Mouse (Mus musculus): ENCODE results near the gene Acot2. TPM values are rescaled to one million over a fixed set of nuclear protein-coding genes. Genes with fewer than 3 reads are reported as not detected.
A peak's percentile ranks its signal among the peaks of the same experiment; 100 is the strongest.
"Not testable (repeated sequence)": the region's sequence is repeated elsewhere in the genome, so short reads cannot be mapped to it uniquely, and the experiment has no call there.

Gene Acot2
- polyA plus RNA-seq (2015; fragmentation: Nextera tagmentation; extraction: Ambion mirVana), result 40.9 and 45.5 TPM in 2 replicates

DNA sequence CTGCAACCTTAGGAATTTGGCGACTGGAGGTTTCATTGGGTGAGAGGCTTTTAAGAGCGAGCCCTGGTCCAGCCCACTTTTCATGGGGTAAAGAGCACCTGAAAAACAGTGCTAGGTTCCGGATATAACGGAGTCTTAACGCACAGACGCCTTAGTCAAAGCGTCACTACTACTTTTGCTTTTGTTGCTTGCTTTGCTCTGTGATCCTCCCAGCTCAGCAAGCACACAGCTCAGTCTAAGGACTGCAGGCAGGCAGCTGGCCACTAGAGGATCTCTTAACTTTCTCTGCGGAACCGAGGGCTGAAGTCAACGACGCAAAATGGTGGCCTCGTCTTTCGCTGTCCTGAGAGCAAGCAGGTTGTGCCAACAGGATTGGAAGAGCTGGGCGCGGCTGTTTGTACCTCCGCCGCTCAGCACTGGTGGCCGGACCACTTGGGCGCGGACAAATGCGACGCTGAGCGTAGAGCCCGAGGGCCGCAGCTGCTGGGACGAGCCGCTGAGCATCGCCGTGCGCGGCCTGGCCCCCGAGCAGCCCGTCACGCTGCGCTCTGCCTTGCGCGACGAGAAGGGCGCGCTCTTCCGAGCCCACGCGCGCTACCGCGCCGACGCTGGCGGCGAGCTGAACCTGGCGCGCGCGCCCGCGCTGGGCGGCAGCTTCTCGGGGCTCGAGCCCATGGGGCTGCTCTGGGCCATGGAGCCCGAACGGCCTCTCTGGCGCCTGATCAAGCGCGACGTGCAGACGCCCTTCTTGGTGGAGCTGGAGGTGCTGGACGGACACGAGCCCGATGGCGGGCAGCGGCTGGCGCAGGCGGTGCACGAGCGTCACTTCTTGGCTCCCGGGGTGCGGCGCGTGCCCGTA is at the start of gene Acot2:
Gene Acot2, plus strand, starts transcription at position 279 of the 859 bp plus-strand sequence.
- H3K9ac ChIP-seq (replicated peaks; ENCODE audit: low read length), result peak within 1 kb of the TSS; percentile 83
- H3K27me3 ChIP-seq (ENCODE audit: insufficient read depth, low read length), result no peaks in the 10 kb centered on the region
- peak within 1 kb of the TSS; percentile 57 for H3K4me2 ChIP-seq (replicated peaks; ENCODE audit: low read depth, low read length)
- no peaks in the 10 kb centered on the region for H3K9me3 ChIP-seq (ENCODE audit: low read length)
- peak within 1 kb of the TSS; percentile 59 for H3K4me3 ChIP-seq (ENCODE audit: low read length)
- WGBS, result under 1% methylated on average over 80 of the region's 80 CpGs
- H3K27ac ChIP-seq (ENCODE audit: low read length), result peak within 1 kb of the TSS; percentile 93
- peak; percentile 92 for ATAC-seq (ENCODE audit: low FRiP score, low TSS enrichment)
- 0 out of 2 replicates have a peak, but pooled peaks cover 3% of the 10 kb centered on the region for H3K36me3 ChIP-seq (ENCODE audit: insufficient read depth, low read length)
- peaks cover 13% of the 10 kb centered on the region; the same call in 1 of the 2 replicates for H3K4me1 ChIP-seq (ENCODE audit: insufficient read depth, low read length)

DNA sequence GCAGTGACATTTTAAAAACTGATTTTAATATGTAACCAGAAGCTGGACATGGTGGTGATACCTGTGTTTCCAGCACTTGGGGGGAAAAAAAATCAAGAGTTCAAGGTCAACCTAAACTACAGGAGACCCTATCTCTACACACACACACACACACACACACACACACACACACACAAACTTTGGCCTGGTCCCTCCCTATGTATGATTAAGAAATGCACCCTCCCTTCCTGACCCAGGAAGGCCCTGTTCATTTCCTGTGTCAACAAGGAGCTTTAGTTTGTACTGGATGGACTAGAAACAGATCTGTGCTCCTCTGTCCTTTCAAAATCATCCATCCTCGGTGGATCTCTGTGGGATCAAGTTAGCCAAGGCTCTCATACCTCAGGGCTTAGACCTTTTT is 49.1 kb upstream of the Acot2 start:
- 39% methylated on average over 1 of the region's 1 CpGs for WGBS

DNA sequence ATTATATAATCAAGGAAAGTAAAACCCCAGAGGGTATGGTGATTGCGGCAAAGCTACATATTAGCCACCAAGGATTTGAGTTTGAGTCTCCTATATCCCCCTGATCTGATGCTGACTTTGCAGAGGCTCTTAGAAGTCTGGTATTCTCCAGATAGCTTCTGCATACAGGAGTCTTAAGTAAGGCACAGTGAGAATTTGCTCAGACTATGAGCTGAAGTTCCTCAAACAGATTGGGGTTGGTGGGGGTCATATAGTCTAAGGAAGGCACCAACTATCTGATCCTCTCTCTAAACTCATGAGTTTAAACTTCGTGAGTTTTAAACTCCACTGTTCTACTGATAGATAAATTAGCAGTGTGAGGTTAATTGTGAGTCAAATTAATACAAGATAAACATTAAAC is 48.3 kb upstream of the Acot2 start:
- ATAC-seq (ENCODE audit: low FRiP score, low TSS enrichment), result no peak
- H3K36me3 ChIP-seq (ENCODE audit: insufficient read depth, low read length), result no peaks in the 10 kb centered on the region
- H3K4me1 ChIP-seq (ENCODE audit: insufficient read depth, low read length), result no peaks in the 10 kb centered on the region
- no peak overlapping the region for H3K4me2 ChIP-seq (replicated peaks; ENCODE audit: low read depth, low read length)
- H3K4me3 ChIP-seq (ENCODE audit: low read length), result no peak overlapping the region
- no peak overlapping the region for H3K9ac ChIP-seq (replicated peaks; ENCODE audit: low read length)
- no peak overlapping the region for H3K27ac ChIP-seq (ENCODE audit: low read length)
- H3K9me3 ChIP-seq (ENCODE audit: low read length), result peaks cover 2% of the 10 kb centered on the region; the same call in 1 of the 2 replicates
- 79% methylated on average over 2 of the region's 2 CpGs for WGBS
- H3K27me3 ChIP-seq (ENCODE audit: insufficient read depth, low read length), result no peaks in the 10 kb centered on the region

More for the DNA sequence above, 49.1 kb upstream of the Acot2 start:
- not testable (repeated sequence) for H3K27ac ChIP-seq (ENCODE audit: low read length); H3K9ac ChIP-seq (replicated peaks; ENCODE audit: low read length); H3K27me3 ChIP-seq (ENCODE audit: insufficient read depth, low read length); H3K36me3 ChIP-seq (ENCODE audit: insufficient read depth, low read length); ATAC-seq (ENCODE audit: low FRiP score, low TSS enrichment); H3K4me2 ChIP-seq (replicated peaks; ENCODE audit: low read depth, low read length); H3K4me3 ChIP-seq (ENCODE audit: low read length); H3K4me1 ChIP-seq (ENCODE audit: insufficient read depth, low read length); H3K9me3 ChIP-seq (ENCODE audit: low read length)

DNA sequence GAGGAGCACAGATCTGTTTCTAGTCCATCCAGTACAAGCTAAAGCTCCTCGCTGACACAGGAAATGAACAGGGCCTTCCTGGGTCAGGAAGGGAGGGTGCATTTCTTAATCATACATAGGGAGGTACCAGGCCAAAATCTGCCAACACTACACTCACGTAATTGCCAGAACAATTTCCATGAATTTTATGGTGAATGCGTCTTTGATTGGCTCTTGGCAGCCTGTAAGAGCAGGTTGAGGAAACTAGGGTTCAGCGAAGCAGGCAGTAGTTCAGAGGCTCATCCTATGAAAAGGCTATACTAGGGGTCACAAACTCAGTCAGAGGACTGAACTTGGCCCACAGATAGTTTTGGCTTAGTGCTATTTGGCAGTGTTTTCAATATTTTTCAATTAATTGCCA is 47.6 kb upstream of the Acot2 start:
- no peaks in the 10 kb centered on the region for H3K36me3 ChIP-seq (ENCODE audit: insufficient read depth, low read length)
- H3K27ac ChIP-seq (ENCODE audit: low read length), result no peak overlapping the region
- ATAC-seq (ENCODE audit: low FRiP score, low TSS enrichment), result no peak
- H3K4me2 ChIP-seq (replicated peaks; ENCODE audit: low read depth, low read length), result no peak overlapping the region
- WGBS, result 60% methylated on average over 4 of the region's 4 CpGs
- H3K9ac ChIP-seq (replicated peaks; ENCODE audit: low read length), result no peak overlapping the region
- H3K4me1 ChIP-seq (ENCODE audit: insufficient read depth, low read length), result no peaks in the 10 kb centered on the region
- H3K4me3 ChIP-seq (ENCODE audit: low read length), result no peak overlapping the region
- no peaks in the 10 kb centered on the region for H3K9me3 ChIP-seq (ENCODE audit: low read length)
- no peaks in the 10 kb centered on the region for H3K27me3 ChIP-seq (ENCODE audit: insufficient read depth, low read length)

DNA sequence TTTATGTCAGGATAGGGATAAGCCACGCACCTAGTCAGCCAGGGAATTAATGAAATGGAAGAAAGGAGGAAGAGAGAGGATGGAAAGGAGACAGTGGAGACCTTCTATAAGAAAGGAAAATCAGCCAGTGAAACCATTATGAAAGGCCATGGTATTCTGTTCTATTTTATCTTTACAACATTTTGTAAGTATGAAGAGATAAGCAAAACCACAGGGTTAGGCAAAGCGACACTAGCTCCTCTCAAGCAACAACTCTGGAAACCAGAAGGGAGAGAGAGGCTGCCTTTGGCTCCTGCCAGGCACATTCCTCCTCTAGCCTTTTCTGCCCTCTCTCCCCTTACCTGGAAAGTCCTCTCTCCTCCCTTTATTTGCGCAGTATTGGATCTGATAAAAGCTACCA is 45.7 kb upstream of the Acot2 start:
- Histone ChIP-seq H3K9ac (replicated peaks; ENCODE audit: low read length) (no peak overlapping the region), H3K27ac (ENCODE audit: low read length) (no peak overlapping the region), H3K4me3 (ENCODE audit: low read length) (no peak overlapping the region), H3K27me3 (ENCODE audit: insufficient read depth, low read length) (no peaks in the 10 kb centered on the region), H3K9me3 (ENCODE audit: low read length) (no peaks in the 10 kb centered on the region), H3K4me2 (replicated peaks; ENCODE audit: low read depth, low read length) (no peak overlapping the region), H3K4me1 (ENCODE audit: insufficient read depth, low read length) (no peaks in the 10 kb centered on the region), H3K36me3 (ENCODE audit: insufficient read depth, low read length) (no peaks in the 10 kb centered on the region)
- 72% methylated on average over 3 of the region's 3 CpGs for WGBS
- ATAC-seq (ENCODE audit: low FRiP score, low TSS enrichment), result no peak

DNA sequence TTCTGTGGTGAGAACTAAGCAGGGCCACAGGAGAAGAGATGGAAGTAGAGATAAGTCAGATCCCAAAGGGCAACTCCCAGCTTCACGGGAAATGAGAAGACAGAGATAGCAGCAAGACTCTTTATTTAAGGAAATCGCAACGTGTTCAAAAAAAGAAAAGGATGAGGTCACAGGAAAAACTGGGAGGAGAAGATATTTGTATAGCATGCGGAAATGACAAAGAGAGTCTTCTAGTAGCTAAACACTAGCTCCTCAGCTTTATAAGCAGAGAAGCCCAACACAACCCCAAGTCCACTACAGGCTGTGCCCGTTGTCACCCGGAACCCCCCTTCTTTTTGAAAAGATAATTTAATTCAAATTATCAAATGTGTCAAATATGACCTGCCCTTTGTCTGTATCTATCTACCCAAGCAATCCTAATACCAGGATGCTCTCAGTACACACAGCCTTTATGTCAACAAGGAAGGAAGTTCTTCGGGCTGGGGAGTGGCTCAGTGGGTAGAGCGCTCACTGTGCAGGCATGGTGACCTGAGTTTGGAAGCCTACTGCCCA is 40.3 kb upstream of the Acot2 start:
- WGBS, result 75% methylated on average over 8 of the region's 8 CpGs
- Histone ChIP-seq H3K4me3 (ENCODE audit: low read length) (no peak overlapping the region), H3K27ac (ENCODE audit: low read length) (peak overlapping the region; percentile 43; the same call in 1 of the 2 replicates), H3K9ac (replicated peaks; ENCODE audit: low read length) (no peak overlapping the region), H3K27me3 (ENCODE audit: insufficient read depth, low read length) (no peaks in the 10 kb centered on the region), H3K4me1 (ENCODE audit: insufficient read depth, low read length) (peaks cover 10% of the 10 kb centered on the region), H3K4me2 (replicated peaks; ENCODE audit: low read depth, low read length) (no peak overlapping the region), H3K9me3 (ENCODE audit: low read length) (no peaks in the 10 kb centered on the region), H3K36me3 (ENCODE audit: insufficient read depth, low read length) (no peaks in the 10 kb centered on the region)
- no peak for ATAC-seq (ENCODE audit: low FRiP score, low TSS enrichment)

DNA sequence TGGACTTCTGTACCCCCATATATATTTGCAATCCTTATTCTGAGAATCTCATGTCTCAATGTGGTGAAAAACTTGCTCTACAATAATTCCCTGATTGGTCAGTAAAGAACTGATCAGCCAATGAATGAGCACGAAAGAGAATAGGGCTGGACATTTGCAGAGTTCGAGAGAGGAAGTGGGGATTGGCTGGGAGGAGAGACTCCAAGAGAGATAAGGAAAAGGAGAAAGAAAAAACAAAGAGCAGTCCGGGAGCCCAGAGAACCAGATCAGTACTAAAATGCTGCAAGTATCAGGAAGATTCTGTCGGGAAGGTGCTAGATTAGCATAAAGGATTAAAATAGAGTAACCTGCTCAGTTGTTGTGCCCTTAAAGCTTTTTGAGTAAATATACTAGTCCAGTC is 38.6 kb upstream of the Acot2 start:
- H3K27me3 ChIP-seq (ENCODE audit: insufficient read depth, low read length), result no peaks in the 10 kb centered on the region
- H3K4me3 ChIP-seq (ENCODE audit: low read length), result no peak overlapping the region
- ATAC-seq (ENCODE audit: low FRiP score, low TSS enrichment), result no peak
- H3K36me3 ChIP-seq (ENCODE audit: insufficient read depth, low read length), result peaks cover 7% of the 10 kb centered on the region; the same call in 1 of the 2 replicates
- H3K27ac ChIP-seq (ENCODE audit: low read length), result no peak overlapping the region
- H3K4me1 ChIP-seq (ENCODE audit: insufficient read depth, low read length), result peaks cover 19% of the 10 kb centered on the region
- no peak overlapping the region for H3K9ac ChIP-seq (replicated peaks; ENCODE audit: low read length)
- 75% methylated on average over 4 of the region's 4 CpGs for WGBS
- H3K4me2 ChIP-seq (replicated peaks; ENCODE audit: low read depth, low read length), result no peak overlapping the region
- H3K9me3 ChIP-seq (ENCODE audit: low read length), result no peaks in the 10 kb centered on the region

DNA sequence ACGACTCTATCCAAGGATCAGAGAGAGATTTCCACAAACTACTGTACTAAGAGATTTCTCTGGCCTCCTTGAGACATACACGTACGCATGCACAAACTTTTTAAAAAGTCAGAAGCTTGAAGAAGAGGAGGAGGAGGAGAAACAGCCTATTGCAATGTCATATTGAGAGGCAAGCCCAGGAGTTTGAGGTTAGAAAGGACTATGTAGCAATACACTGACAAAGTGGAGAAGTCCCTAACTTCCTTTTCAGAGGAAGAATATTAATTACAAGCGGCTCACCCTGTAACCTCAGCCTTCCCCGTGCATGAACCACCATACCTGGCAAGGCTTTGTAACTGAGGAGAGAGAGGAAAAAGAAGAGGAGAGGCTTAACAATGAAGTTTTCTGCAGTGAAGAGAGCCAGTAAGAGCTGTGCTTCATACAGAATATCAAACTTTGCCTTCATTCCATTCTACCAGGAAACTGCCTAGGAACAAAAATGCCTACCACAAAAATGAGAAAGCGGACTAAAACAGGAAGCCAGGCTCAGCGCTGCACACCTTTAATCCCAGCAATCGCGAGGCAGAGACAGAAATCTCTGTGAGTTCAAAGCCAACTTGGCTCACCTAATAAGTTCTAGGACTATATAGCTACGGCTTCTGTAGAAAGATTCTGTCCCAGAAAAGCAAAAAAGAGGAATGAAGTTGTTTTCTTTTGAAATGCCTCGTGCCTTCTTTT is 37.7 kb upstream of the Acot2 start:
- H3K27me3 ChIP-seq (ENCODE audit: insufficient read depth, low read length), result no peaks in the 10 kb centered on the region
- H3K9ac ChIP-seq (replicated peaks; ENCODE audit: low read length), result peak overlapping the region; percentile 86
- H3K4me3 ChIP-seq (ENCODE audit: low read length), result peak overlapping the region; percentile 96
- WGBS, result 24% methylated on average over 11 of the region's 11 CpGs
- H3K36me3 ChIP-seq (ENCODE audit: insufficient read depth, low read length), result peaks cover 7% of the 10 kb centered on the region; the same call in 1 of the 2 replicates
- no peak; the same call in 1 of the 2 replicates for ATAC-seq (ENCODE audit: low FRiP score, low TSS enrichment)
- peak overlapping the region; percentile 93 for H3K4me2 ChIP-seq (replicated peaks; ENCODE audit: low read depth, low read length)
- H3K4me1 ChIP-seq (ENCODE audit: insufficient read depth, low read length), result peaks cover 19% of the 10 kb centered on the region
- peak overlapping the region; percentile 82; the same call in 1 of the 2 replicates for H3K27ac ChIP-seq (ENCODE audit: low read length)
- no peaks in the 10 kb centered on the region for H3K9me3 ChIP-seq (ENCODE audit: low read length)

DNA sequence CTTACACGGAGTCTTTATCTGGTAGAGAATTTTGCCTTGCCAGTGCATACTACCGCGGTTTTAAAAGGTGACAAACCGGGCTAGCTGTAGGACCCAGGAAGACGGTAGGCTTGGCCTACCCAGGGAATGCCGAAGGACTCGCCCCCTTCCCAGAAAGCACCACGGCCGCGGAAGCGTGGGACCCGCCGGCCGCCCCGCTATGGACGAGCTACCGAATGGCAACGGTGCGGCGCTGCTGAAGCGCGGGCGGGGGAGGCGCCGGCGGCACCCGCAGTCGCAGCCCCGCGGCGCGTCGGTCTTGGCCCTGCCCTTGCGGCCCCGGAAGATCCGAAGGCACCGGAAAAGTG is 37.2 kb upstream of the Acot2 start, which contains the start of gene Riox1:
Gene Riox1, plus strand, starts transcription at position 116 of the 347 bp plus-strand sequence.
- Histone ChIP-seq H3K9me3 (ENCODE audit: low read length) (no peaks in the 10 kb centered on the region), H3K27ac (ENCODE audit: low read length) (peak within 1 kb of the TSS; percentile 82), H3K36me3 (ENCODE audit: insufficient read depth, low read length) (peaks cover 7% of the 10 kb centered on the region; the same call in 1 of the 2 replicates), H3K9ac (replicated peaks; ENCODE audit: low read length) (peak within 1 kb of the TSS; percentile 86), H3K4me1 (ENCODE audit: insufficient read depth, low read length) (peaks cover 19% of the 10 kb centered on the region), H3K4me2 (replicated peaks; ENCODE audit: low read depth, low read length) (peak within 1 kb of the TSS; percentile 93), H3K4me3 (ENCODE audit: low read length) (peak within 1 kb of the TSS; percentile 96), H3K27me3 (ENCODE audit: insufficient read depth, low read length) (no peaks in the 10 kb centered on the region)
- peak; percentile 95 for ATAC-seq (ENCODE audit: low FRiP score, low TSS enrichment)
- WGBS, result under 1% methylated on average over 37 of the region's 37 CpGs

Data from kidney, embryonic 16.5 days (tissue).